Mouse (Mus musculus): ENCODE data around the gene Gm20696. TPM values are rescaled to one million over a fixed set of nuclear protein-coding genes. Genes with fewer than 3 reads are reported as not detected.

Gene Gm20696
- polyA plus RNA-seq, 1 experiment = 0.24 TPM

GRCm38 (mm10) chr6:99629726-99630458 lies 36.7 kb downstream of the Gm20696 start:
- WGBS = 81% methylated on average over 8 of the region's 8 CpGs
- DNase-seq (ENCODE audit: low read depth, low spot score) = no peak

DNA sequence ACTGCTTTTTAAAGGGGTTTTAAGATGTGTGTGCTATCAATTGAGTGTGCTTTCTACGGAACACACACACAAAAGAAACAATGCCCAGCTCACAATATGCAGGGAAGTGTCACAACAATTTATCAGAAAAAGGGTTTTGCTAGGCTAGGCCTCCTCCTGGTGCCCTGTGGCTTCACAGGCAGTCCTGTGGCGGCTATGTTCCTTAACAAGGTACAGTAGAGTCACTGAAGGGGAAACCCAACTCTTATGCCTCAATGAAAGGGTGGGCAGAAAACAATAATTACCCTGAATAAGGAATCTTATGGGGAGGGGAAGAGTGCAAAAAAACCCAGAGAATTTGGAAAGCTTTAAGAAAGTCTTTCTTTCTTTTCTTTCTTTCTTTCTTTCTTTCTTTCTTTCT lies 40.2 kb downstream of the Gm20696 start:
- DNase-seq (ENCODE audit: low read depth, low spot score) = no peak
- WGBS = 90% methylated on average over 2 of the region's 2 CpGs

DNA sequence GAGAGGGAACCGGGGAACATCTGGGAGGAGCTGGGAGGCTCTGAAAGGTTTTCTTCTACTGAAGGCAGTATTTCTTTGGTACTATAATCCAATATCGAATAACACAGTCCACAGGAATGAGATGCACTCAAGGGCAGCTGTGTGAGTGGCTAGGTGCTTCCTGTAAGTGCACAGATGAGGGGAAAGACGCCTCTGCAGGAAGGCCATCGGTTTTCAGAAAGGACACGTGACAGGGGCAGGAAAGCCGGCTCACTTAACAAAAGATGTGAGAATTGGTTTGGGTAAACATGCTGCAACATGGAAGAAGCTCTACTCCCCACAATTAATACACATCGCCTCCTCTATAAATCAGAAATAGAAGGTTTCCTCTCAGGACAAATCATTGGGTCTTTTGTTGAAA lies 40.8 kb downstream of the Gm20696 start:
- DNase-seq (ENCODE audit: low read depth, low spot score) = no peak
- WGBS = 53% methylated on average over 7 of the region's 7 CpGs

- no peak for DNase-seq (ENCODE audit: low read depth, low spot score)
- WGBS = 73% methylated on average over 7 of the region's 7 CpGs
These were observed 41.3 kb downstream of the Gm20696 start for GRCm38 (mm10) chr6:99625306-99625705.

DNA sequence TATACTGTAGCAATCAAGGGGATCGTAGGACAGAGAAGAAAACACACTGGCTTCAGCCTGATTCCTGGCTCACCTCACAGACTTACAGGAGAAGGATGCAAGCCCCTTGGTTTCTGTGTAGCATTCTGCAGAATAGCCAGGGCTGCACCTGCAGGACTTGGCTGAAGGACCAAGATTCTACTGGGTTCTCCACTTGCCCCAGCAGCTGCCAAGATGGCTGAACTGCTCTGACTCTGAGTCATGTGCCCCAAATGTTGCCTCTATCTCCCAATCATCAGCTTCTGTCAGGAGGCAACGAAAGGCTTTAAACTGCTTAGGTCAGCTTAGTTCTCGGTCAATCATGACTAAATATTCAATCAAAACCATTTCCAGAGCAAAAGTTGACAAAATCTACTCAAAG lies 42.1 kb downstream of the Gm20696 start:
- 83% methylated on average over 3 of the region's 3 CpGs for WGBS
- DNase-seq (ENCODE audit: low read depth, low spot score) = no peak

- WGBS = 43% methylated on average over 6 of the region's 6 CpGs
- DNase-seq (ENCODE audit: low read depth, low spot score) = no peak
These were observed 43.0 kb downstream of the Gm20696 start for GRCm38 (mm10) chr6:99623641-99624040.

GRCm38 (mm10) chr6:99621167-99621566 lies 45.4 kb downstream of the Gm20696 start:
- 65% methylated on average over 4 of the region's 4 CpGs for WGBS

DNA sequence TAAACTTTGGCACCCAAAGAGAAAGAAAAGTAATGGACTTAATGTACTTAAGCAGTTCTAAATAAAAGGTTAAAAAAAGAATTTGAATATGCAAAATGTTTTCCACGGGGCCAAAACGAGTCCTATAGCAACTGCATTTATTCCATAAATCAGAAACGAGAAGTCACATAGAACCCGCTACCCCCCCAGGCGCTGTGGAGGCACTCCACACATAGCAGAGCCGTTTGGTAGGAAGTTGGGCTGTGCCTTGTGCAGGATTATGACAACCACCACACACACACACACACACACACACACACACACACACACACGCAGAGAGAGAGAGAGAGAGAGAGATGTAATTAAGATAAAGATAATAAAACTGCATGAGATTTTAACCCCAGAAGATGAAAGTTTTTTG lies 46.1 kb downstream of the Gm20696 start:
- no peak for DNase-seq (ENCODE audit: low read depth, low spot score)
- WGBS = 56% methylated on average over 7 of the region's 7 CpGs

More at GRCm38 (mm10) chr6:99621167-99621566, 45.4 kb downstream of the Gm20696 start:
- no peak for DNase-seq (ENCODE audit: low read depth, low spot score)

GRCm38 (mm10) chr6:99619964-99620363 lies 46.6 kb downstream of the Gm20696 start:
- DNase-seq (ENCODE audit: low read depth, low spot score) = no peak
- WGBS = 63% methylated on average over 8 of the region's 8 CpGs

- 31% methylated on average over 8 of the region's 8 CpGs for WGBS
- no peak for DNase-seq (ENCODE audit: low read depth, low spot score)
These were observed 47.1 kb downstream of the Gm20696 start for GRCm38 (mm10) chr6:99619466-99619865.

DNA sequence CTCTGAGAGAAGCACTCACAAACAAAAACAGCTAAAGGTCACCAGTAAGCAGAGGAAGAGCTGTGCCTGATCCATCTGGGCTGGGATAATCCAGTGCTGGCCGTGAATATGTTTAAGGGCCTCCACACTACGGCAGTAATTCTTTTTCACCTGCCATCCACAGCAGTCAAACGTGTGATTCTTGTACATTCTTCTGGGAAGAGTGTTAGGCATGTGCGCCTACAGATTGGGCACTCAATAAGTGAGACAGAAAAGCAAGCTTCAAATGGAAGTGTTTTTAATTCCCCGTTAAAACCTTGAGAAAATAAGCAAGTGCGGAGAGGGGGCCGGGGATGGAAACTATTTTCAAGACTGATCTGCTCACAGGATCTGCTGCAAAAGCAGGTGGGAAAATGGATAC lies 48.7 kb downstream of the Gm20696 start:
- no peak for DNase-seq (ENCODE audit: low read depth, low spot score)
- 78% methylated on average over 7 of the region's 7 CpGs for WGBS

- WGBS = 78% methylated on average over 1 of the region's 1 CpGs
- no peak for DNase-seq (ENCODE audit: low read depth, low spot score)
These were observed 49.2 kb downstream of the Gm20696 start for GRCm38 (mm10) chr6:99617415-99617814.

DNA sequence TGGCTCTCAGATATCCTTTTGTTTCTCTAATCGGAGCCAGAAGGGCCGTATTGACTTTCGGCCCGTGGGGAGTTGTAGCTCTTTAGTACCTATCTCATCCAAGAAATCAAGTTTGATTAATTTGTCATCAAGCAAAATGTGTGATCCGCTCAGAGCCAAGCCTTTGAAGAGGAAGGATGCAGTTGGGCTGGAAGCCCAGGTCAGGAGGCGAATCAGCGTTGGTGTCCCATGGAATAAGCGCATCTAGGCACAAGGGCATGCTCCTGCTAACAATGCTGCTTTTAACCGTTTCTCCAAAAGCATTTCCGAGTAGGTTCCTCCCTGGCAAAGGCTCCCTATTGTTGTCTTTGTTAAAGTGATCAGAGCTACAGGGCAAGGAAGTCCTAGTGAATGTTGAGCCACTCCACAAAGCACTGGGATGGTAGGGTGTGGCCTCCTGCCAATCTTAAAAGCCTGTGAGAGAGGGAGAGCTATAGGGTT lies 51.3 kb downstream of the Gm20696 start:
- 59% methylated on average over 10 of the region's 10 CpGs for WGBS
- DNase-seq (ENCODE audit: low read depth, low spot score) = no peak

- WGBS = 70% methylated on average over 17 of the region's 17 CpGs
- DNase-seq (ENCODE audit: low read depth, low spot score) = no peak
These were observed 51.9 kb downstream of the Gm20696 start for GRCm38 (mm10) chr6:99614566-99615271.

GRCm38 (mm10) chr6:99611866-99612265 lies 54.7 kb downstream of the Gm20696 start:
- no peak for DNase-seq (ENCODE audit: low read depth, low spot score)
- 45% methylated on average over 6 of the region's 6 CpGs for WGBS

DNA sequence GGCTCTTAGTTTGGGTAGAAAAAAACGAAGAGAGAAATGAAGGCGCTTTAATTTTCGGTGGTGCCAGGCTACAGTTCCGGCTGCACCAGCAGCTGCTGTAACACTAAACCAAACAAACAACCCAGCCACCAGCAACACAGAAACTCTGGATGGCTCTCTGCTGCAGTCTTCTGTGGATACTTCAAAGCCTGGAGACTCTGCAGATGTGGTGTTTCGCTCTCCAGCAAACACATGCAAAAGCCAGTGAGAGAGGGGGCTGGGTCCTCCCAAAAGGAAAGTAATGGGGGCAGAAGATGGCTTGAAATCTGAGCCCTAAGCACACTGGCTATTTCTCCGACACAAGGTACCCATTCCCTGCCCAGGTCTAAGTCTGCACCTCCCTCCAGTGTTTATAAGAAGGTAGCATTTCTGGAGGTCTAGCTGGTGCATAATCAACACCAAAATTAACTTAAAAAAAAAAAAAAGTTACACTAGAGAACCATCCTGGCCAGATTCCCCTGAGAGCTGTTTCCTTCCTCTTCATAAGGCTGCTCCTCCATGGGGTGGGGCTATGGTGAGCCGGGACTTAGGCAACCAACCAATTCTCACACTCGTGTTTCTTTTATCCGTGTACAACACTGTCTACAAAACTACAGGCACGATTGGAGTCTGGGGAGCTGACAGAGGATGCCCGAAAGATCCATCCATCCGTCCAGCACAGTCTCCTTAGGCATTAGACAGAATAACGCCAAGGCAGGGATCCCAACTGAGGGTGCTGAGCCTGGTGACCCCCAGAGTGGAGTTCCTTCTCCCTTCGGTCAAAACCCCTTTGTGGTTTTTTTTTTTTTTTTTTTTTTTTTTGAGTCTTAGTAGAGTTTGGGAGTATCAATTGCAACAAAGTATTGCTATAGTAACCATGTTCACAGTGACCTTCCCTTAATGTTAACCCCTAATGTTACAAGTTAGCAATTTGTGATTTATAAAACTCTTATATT lies 55.9 kb downstream of the Gm20696 start:
- DNase-seq (ENCODE audit: low read depth, low spot score) = no peak
- 35% methylated on average over 14 of the region's 14 CpGs for WGBS

GRCm38 (mm10) chr6:99606079-99606478 lies 60.5 kb downstream of the Gm20696 start:
- no peak for DNase-seq (ENCODE audit: low read depth, low spot score)
- 69% methylated on average over 7 of the region's 7 CpGs for WGBS

DNA sequence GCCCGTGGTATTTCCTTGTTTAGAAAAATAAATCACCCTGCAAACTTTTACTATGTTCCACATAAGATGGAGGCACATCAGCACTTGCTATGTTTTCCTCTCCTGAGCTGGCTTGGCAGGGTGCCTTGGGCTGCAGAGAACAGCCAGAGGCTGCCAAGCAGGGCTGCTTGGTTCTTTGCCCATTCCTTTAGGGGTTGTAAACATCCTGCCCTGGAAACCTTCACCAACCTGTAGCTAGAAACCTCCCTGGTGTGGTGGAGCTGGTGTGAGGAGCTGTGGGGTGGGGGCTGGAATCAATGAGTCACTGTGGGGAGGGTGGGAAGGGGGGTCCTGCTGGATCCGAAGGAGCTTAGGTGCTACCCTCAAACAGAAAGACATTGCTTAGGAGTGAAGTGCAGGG lies 61.8 kb downstream of the Gm20696 start:
- 28% methylated on average over 2 of the region's 2 CpGs for WGBS
- no peak for DNase-seq (ENCODE audit: low read depth, low spot score)

DNA sequence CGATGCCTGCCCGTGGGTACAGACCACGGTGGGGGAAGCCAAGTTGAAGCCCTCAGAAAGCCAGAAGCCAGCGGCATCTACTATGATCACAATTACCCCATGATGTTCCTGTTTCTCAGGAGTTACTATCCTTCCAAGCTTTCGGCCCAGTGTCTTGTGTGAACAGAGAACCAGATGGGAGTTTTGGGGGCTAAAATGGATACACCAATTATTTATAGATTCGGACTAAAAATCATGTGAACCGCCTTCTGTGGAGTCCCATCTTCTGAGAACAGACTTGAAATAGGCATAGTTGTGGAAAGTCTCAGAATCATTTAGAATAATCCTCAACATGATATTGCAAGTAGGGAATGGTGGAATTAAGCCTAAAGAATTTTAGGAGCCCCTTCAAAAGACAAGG lies 64.2 kb downstream of the Gm20696 start:
- WGBS = 92% methylated on average over 7 of the region's 7 CpGs
- no peak for DNase-seq (ENCODE audit: low read depth, low spot score)

GRCm38 (mm10) chr6:99600886-99601285 lies 65.7 kb downstream of the Gm20696 start:
- DNase-seq (ENCODE audit: low read depth, low spot score) = no peak
- 59% methylated on average over 8 of the region's 8 CpGs for WGBS
